Mouse (Mus musculus): Measurements from ENCODE around the gene Cul7.
A peak's percentile ranks its signal among the peaks of the same experiment; 100 is the strongest.

The Cul7 gene

GRCm38 (mm10) chr17:46650232-46651031 lies at the start of gene Cul7:
Gene Cul7, plus strand, starts transcription at chr17:46650337.
- peak; percentile 92 to 93 for DNase-seq (ENCODE audit: low spot score in 2 of 2)

GRCm38 (mm10) chr17:46600569-46600968 lies 49.6 kb upstream of the Cul7 start:
- no peak for DNase-seq (ENCODE audit: low spot score in 2 of 2)

GRCm38 (mm10) chr17:46602212-46602611 lies 47.9 kb upstream of the Cul7 start:
- no peak for DNase-seq (ENCODE audit: low spot score in 2 of 2)

- DNase-seq (ENCODE audit: low spot score in 2 of 2), result no peak
These were observed 46.9 kb upstream of the Cul7 start for GRCm38 (mm10) chr17:46603229-46603628.

- DNase-seq (ENCODE audit: low spot score in 2 of 2), result no peak
These were observed 45.0 kb upstream of the Cul7 start for GRCm38 (mm10) chr17:46605126-46605525.

- DNase-seq (ENCODE audit: low spot score in 2 of 2), result no peak
These were observed 44.1 kb upstream of the Cul7 start for GRCm38 (mm10) chr17:46605987-46606386.

GRCm38 (mm10) chr17:46609721-46610514 lies 40.2 kb upstream of the Cul7 start:
- DNase-seq (ENCODE audit: low spot score in 2 of 2), result peak; percentile 27 to 29

- no peak for DNase-seq (ENCODE audit: low spot score in 2 of 2)
These were observed 38.8 kb upstream of the Cul7 start for GRCm38 (mm10) chr17:46611316-46611715.

GRCm38 (mm10) chr17:46612189-46612588 lies 37.9 kb upstream of the Cul7 start:
- DNase-seq (ENCODE audit: low spot score in 2 of 2), result no peak

GRCm38 (mm10) chr17:46612820-46613219 lies 37.3 kb upstream of the Cul7 start:
- peak in 1 of 2 experiments; percentile 20 for DNase-seq (ENCODE audit: low spot score in 2 of 2)

- DNase-seq (ENCODE audit: low spot score in 2 of 2), result no peak
These were observed 36.9 kb upstream of the Cul7 start for GRCm38 (mm10) chr17:46613229-46613628.

GRCm38 (mm10) chr17:46617799-46618198 lies 32.3 kb upstream of the Cul7 start:
- no peak for DNase-seq (ENCODE audit: low spot score in 2 of 2)

- no peak for DNase-seq (ENCODE audit: low spot score in 2 of 2)
These were observed 31.8 kb upstream of the Cul7 start for GRCm38 (mm10) chr17:46618394-46618768.

GRCm38 (mm10) chr17:46618769-46619682 lies 31.1 kb upstream of the Cul7 start:
- no peak for DNase-seq (ENCODE audit: low spot score in 2 of 2)

GRCm38 (mm10) chr17:46619683-46620357 lies 30.3 kb upstream of the Cul7 start:
- no peak for DNase-seq (ENCODE audit: low spot score in 2 of 2)

GRCm38 (mm10) chr17:46621324-46621723 lies 28.8 kb upstream of the Cul7 start:
- peak in 1 of 2 experiments; percentile 39 for DNase-seq (ENCODE audit: low spot score in 2 of 2)

GRCm38 (mm10) chr17:46622269-46622668 lies 27.9 kb upstream of the Cul7 start:
- no peak for DNase-seq (ENCODE audit: low spot score in 2 of 2)

- DNase-seq (ENCODE audit: low spot score in 2 of 2), result peak; percentile 29 to 38
These were observed 26.1 kb upstream of the Cul7 start for GRCm38 (mm10) chr17:46623819-46624557.

GRCm38 (mm10) chr17:46624598-46624997 lies 25.5 kb upstream of the Cul7 start:
- DNase-seq (ENCODE audit: low spot score in 2 of 2), result no peak

GRCm38 (mm10) chr17:46627409-46627808 lies 22.7 kb upstream of the Cul7 start:
- DNase-seq (ENCODE audit: low spot score in 2 of 2), result no peak

- no peak for DNase-seq (ENCODE audit: low spot score in 2 of 2)
These were observed 21.7 kb upstream of the Cul7 start for GRCm38 (mm10) chr17:46628471-46628790.

Data from heart, adult 9 months (tissue).